Mouse (Mus musculus) hindbrain, embryonic 12.5 days (tissue): ENCODE data around the gene Krtap1-4. TPM values are rescaled to one million over a fixed set of nuclear protein-coding genes. Genes with fewer than 3 reads are reported as not detected.

ENCODE experiments used
- polyA plus RNA-seq: library from polyadenylated mRNA; unstranded; fragments of >200 nt; fragmentation: Nextera tagmentation; extraction: Ambion mirVana; gene quantifications from 2 replicates; pipeline ENCODE4 v1.2.1, GENCODE M21; 2016

Gene Krtap1-4
- polyA plus RNA-seq, 1 experiment from 2014 or later = not detected

Other genes starting within 250 kb of the Krtap1-4 start
- gene Krt26, start 245.7 kb downstream of the Krtap1-4 start, polyA plus RNA-seq = 0.27 and 0.30 TPM in 2 replicates
- gene Krt27, start 232.6 kb downstream of the Krtap1-4 start, polyA plus RNA-seq = not detected in 2 replicates
- gene Krt28, start 208.8 kb downstream of the Krtap1-4 start, polyA plus RNA-seq = 0.21 and 0.27 TPM in 2 replicates
- 32.7 and 39.8 TPM in 2 replicates for gene Krt10, start 194.3 kb downstream of the Krtap1-4 start, polyA plus RNA-seq
- 0.12 TPM in 1 of 2 replicates, not detected in the other for gene Krt12, start 161.4 kb downstream of the Krtap1-4 start, polyA plus RNA-seq
- 0.35 TPM in 2 replicates for gene Krt20, start 145.5 kb downstream of the Krtap1-4 start, polyA plus RNA-seq
- gene Krt23, start 90.5 kb downstream of the Krtap1-4 start, polyA plus RNA-seq = 0.22 TPM in 1 of 2 replicates, not detected in the other
- gene Krt39, start 62.3 kb downstream of the Krtap1-4 start, polyA plus RNA-seq = not detected in 2 replicates
- gene Krt40, start 40.5 kb downstream of the Krtap1-4 start, polyA plus RNA-seq = not detected in 2 replicates
- not detected in 2 replicates for gene Krtap3-3, start 32.8 kb downstream of the Krtap1-4 start, polyA plus RNA-seq
- not detected in 2 replicates for gene Krtap3-2, start 26.8 kb downstream of the Krtap1-4 start, polyA plus RNA-seq
- gene Gm11939, start 24.2 kb downstream of the Krtap1-4 start, polyA plus RNA-seq = not detected in 2 replicates
- gene Krtap3-1, start 17.0 kb downstream of the Krtap1-4 start, polyA plus RNA-seq = not detected in 2 replicates
- not detected in 2 replicates for gene Krtap1-5, start 2.6 kb downstream of the Krtap1-4 start, polyA plus RNA-seq
- gene Krtap1-3, start 7.7 kb upstream of the Krtap1-4 start, polyA plus RNA-seq = not detected in 2 replicates
- not detected in 2 replicates for gene Krtap9-3, start 14.5 kb upstream of the Krtap1-4 start, polyA plus RNA-seq
- gene Gm11938, start 19.7 kb upstream of the Krtap1-4 start, polyA plus RNA-seq = not detected in 2 replicates
- gene Gm11937, start 26.5 kb upstream of the Krtap1-4 start, polyA plus RNA-seq = not detected in 2 replicates
- gene Krtap2-4, start 31.2 kb upstream of the Krtap1-4 start, polyA plus RNA-seq = not detected in 2 replicates
- gene Gm11562, start 36.8 kb upstream of the Krtap1-4 start, polyA plus RNA-seq = not detected in 2 replicates
- not detected in 2 replicates for gene Krtap4-1, start 44.6 kb upstream of the Krtap1-4 start, polyA plus RNA-seq
- not detected in 2 replicates for gene Krtap4-2, start 51.4 kb upstream of the Krtap1-4 start, polyA plus RNA-seq
- not detected in 2 replicates for gene Krtap4-7, start 60.4 kb upstream of the Krtap1-4 start, polyA plus RNA-seq
- not detected in 2 replicates for gene Gm11555, start 66.6 kb upstream of the Krtap1-4 start, polyA plus RNA-seq
- gene Gm11563, start 75.3 kb upstream of the Krtap1-4 start, polyA plus RNA-seq = not detected in 2 replicates
- gene Krtap4-6, start 82.3 kb upstream of the Krtap1-4 start, polyA plus RNA-seq = not detected in 2 replicates
- not detected in 2 replicates for gene Gm14190, start 107.1 kb upstream of the Krtap1-4 start, polyA plus RNA-seq
- gene Gm14180, start 150.6 kb upstream of the Krtap1-4 start, polyA plus RNA-seq = not detected in 2 replicates
- not detected in 2 replicates for gene Gm11595, start 189.3 kb upstream of the Krtap1-4 start, polyA plus RNA-seq
- gene Krtap4-8, start 197.1 kb upstream of the Krtap1-4 start, polyA plus RNA-seq = not detected in 2 replicates
- not detected in 2 replicates for gene Krtap4-9, start 201.5 kb upstream of the Krtap1-4 start, polyA plus RNA-seq
- gene Gm11596, start 209.8 kb upstream of the Krtap1-4 start, polyA plus RNA-seq = not detected in 2 replicates
- gene Gm11569, start 215.3 kb upstream of the Krtap1-4 start, polyA plus RNA-seq = not detected in 2 replicates
- not detected in 2 replicates for gene Gm11554, start 220.8 kb upstream of the Krtap1-4 start, polyA plus RNA-seq
- gene Krtap4-13, start 226.2 kb upstream of the Krtap1-4 start, polyA plus RNA-seq = not detected in 2 replicates
- gene Gm11564, start 232.0 kb upstream of the Krtap1-4 start, polyA plus RNA-seq = not detected in 2 replicates